Mouse (Mus musculus) megakaryocyte, embryonic 14.5 days (primary cell): ENCODE measurements around the gene Dnah17. TPM values are rescaled to one million over a fixed set of nuclear protein-coding genes. Genes with fewer than 3 reads are reported as not detected.

ENCODE experiments used
- H3K27me3 ChIP-seq: replicated peaks from 2 replicates; pipeline ENCODE3; 2012; ENCODE audit warnings: inconsistent platforms
- H3K36me3 ChIP-seq: replicated peaks from 2 replicates; pipeline ENCODE3; 2012; ENCODE audit warnings: low read length, inconsistent platforms, mixed read lengths
- H3K4me1 ChIP-seq: 2 replicates; pipeline ENCODE4 v1.6.1; 2012; ENCODE audit warnings: inconsistent platforms
- H3K4me3 ChIP-seq: replicated peaks from 2 replicates; pipeline ENCODE3; 2012; ENCODE audit warnings: moderate library complexity, mild to moderate bottlenecking, inconsistent platforms
- H3K9me3 ChIP-seq: 2 replicates; pipeline ENCODE4 v1.6.1; 2012; ENCODE audit warnings: inconsistent platforms
- FLI1 ChIP-seq: IDR thresholded peaks from 2 replicates; pipeline ENCODE4 v1.6.1; 2012; ENCODE audit warnings: low read length, inconsistent platforms, mixed read lengths
- GATA1 ChIP-seq: IDR thresholded peaks from 3 replicates; pipeline ENCODE4 v1.6.1; 2012; ENCODE audit warnings: mixed read lengths, low read length, inconsistent platforms, borderline replicate concordance
- polyA plus RNA-seq: library from polyadenylated mRNA; stranded (reverse); fragments of >175 nt; gene quantifications from 2 replicates; pipeline ENCODE4 v1.2.3, GENCODE M21; 2012; ENCODE audit warnings: low replicate concordance; ENCODE audit not compliant: insufficient read depth

Gene Dnah17
- polyA plus RNA-seq, 1 experiment = 0.06 TPM

GRCm38 (mm10) chr11:118076929-118077328 is 53.5 kb downstream of the Dnah17 start:
- Histone ChIP-seq H3K27me3 (peaks cover 82% of the 10 kb centered on the region), H3K9me3 (no peaks in the 10 kb centered on the region), H3K4me3 (no peak overlapping the region), H3K4me1 (peaks cover 23% of the 10 kb centered on the region; the same call in 1 of the 2 replicates), H3K36me3 (no peaks in the 10 kb centered on the region)
- no peak for TF ChIP-seq GATA1
- TF ChIP-seq FLI1 = no peak

GRCm38 (mm10) chr11:118075035-118075522 is 55.4 kb downstream of the Dnah17 start:
- H3K4me1 ChIP-seq = peaks cover 23% of the 10 kb centered on the region; the same call in 1 of the 2 replicates
- TF ChIP-seq GATA1 = no peak
- no peak for TF ChIP-seq FLI1
- peaks cover 82% of the 10 kb centered on the region for H3K27me3 ChIP-seq
- H3K9me3 ChIP-seq = no peaks in the 10 kb centered on the region
- no peak overlapping the region for H3K4me3 ChIP-seq
- no peaks in the 10 kb centered on the region for H3K36me3 ChIP-seq

- TF ChIP-seq FLI1 (no peak), GATA1 (no peak)
- H3K4me1 ChIP-seq = peaks cover 18% of the 10 kb centered on the region; the same call in 1 of the 2 replicates
- H3K9me3 ChIP-seq = no peaks in the 10 kb centered on the region
- peaks cover 85% of the 10 kb centered on the region for H3K27me3 ChIP-seq
- no peak overlapping the region for H3K4me3 ChIP-seq
- H3K36me3 ChIP-seq = no peaks in the 10 kb centered on the region
Measured at GRCm38 (mm10) chr11:118071227-118071912, 59.1 kb downstream of the Dnah17 start.

- Histone ChIP-seq H3K36me3 (no peaks in the 10 kb centered on the region), H3K9me3 (no peaks in the 10 kb centered on the region), H3K27me3 (peaks cover 87% of the 10 kb centered on the region), H3K4me3 (no peak overlapping the region), H3K4me1 (peaks cover 4% of the 10 kb centered on the region; the same call in 1 of the 2 replicates)
- no peak for TF ChIP-seq FLI1
- no peak for TF ChIP-seq GATA1
Measured at GRCm38 (mm10) chr11:118068812-118069332, 61.6 kb downstream of the Dnah17 start.

- Histone ChIP-seq H3K36me3 (no peaks in the 10 kb centered on the region), H3K4me3 (no peak overlapping the region), H3K9me3 (no peaks in the 10 kb centered on the region), H3K27me3 (peaks cover 85% of the 10 kb centered on the region), H3K4me1 (peaks cover 1% of the 10 kb centered on the region; the same call in 1 of the 2 replicates)
- TF ChIP-seq GATA1 (no peak), FLI1 (no peak)
Measured at GRCm38 (mm10) chr11:118067588-118067987, 62.8 kb downstream of the Dnah17 start.

GRCm38 (mm10) chr11:118060038-118060437 is 70.4 kb downstream of the Dnah17 start:
- Histone ChIP-seq H3K9me3 (no peaks in the 10 kb centered on the region), H3K36me3 (no peaks in the 10 kb centered on the region), H3K4me1 (peaks cover 12% of the 10 kb centered on the region), H3K4me3 (no peak overlapping the region), H3K27me3 (peaks cover 73% of the 10 kb centered on the region)
- TF ChIP-seq FLI1 = no peak
- no peak for TF ChIP-seq GATA1

GRCm38 (mm10) chr11:118058872-118059271 is 71.6 kb downstream of the Dnah17 start:
- peaks cover 12% of the 10 kb centered on the region for H3K4me1 ChIP-seq
- H3K36me3 ChIP-seq = no peaks in the 10 kb centered on the region
- no peaks in the 10 kb centered on the region for H3K9me3 ChIP-seq
- TF ChIP-seq FLI1 (no peak), GATA1 (no peak)
- no peak overlapping the region for H3K4me3 ChIP-seq
- H3K27me3 ChIP-seq = peaks cover 73% of the 10 kb centered on the region

- Histone ChIP-seq H3K9me3 (no peaks in the 10 kb centered on the region), H3K27me3 (peaks cover 73% of the 10 kb centered on the region), H3K36me3 (no peaks in the 10 kb centered on the region), H3K4me1 (peaks cover 12% of the 10 kb centered on the region), H3K4me3 (no peak overlapping the region)
- no peak for TF ChIP-seq FLI1
- no peak for TF ChIP-seq GATA1
Measured at GRCm38 (mm10) chr11:118058367-118058766, 72.1 kb downstream of the Dnah17 start.

GRCm38 (mm10) chr11:118050174-118050573 is 80.3 kb downstream of the Dnah17 start:
- peaks cover 63% of the 10 kb centered on the region for H3K27me3 ChIP-seq
- H3K36me3 ChIP-seq = no peaks in the 10 kb centered on the region
- no peaks in the 10 kb centered on the region for H3K9me3 ChIP-seq
- no peak for TF ChIP-seq GATA1
- TF ChIP-seq FLI1 = no peak
- no peak overlapping the region for H3K4me3 ChIP-seq
- H3K4me1 ChIP-seq = peaks cover 1% of the 10 kb centered on the region; the same call in 1 of the 2 replicates

- TF ChIP-seq FLI1 = no peak
- no peak for TF ChIP-seq GATA1
- H3K36me3 ChIP-seq = no peaks in the 10 kb centered on the region
- peaks cover 3% of the 10 kb centered on the region; the same call in 1 of the 2 replicates for H3K4me1 ChIP-seq
- no peak overlapping the region for H3K4me3 ChIP-seq
- no peaks in the 10 kb centered on the region for H3K9me3 ChIP-seq
- H3K27me3 ChIP-seq = peaks cover 59% of the 10 kb centered on the region
Measured at GRCm38 (mm10) chr11:118049641-118050040, 80.8 kb downstream of the Dnah17 start.
